Mouse (Mus musculus): Measurements from ENCODE around the gene Hira.

GRCm38 (mm10) chr16:18860186-18860585, 16.7 kb upstream of the Hira start:
- TF ChIP-seq POLR2AphosphoS5 (IDR thresholded peaks at IDR 0.05; ENCODE audit: insufficient replicate concordance, low read depth, low read length) (no peak), CTCF (IDR thresholded peaks at IDR 0.05; ENCODE audit: low read depth, low read length) (no peak), GATA1 (IDR thresholded peaks at IDR 0.05; ENCODE audit: borderline replicate concordance, low read length) (no peak), TAL1 (conservative IDR thresholded peaks at IDR 0.05; ENCODE audit: low read depth, low read length) (no peak), GATA2 (IDR thresholded peaks at IDR 0.05; ENCODE audit: borderline replicate concordance, low read depth, low read length) (no peak)
